Mouse (Mus musculus) CH12.LX (cell line): ENCODE data around the gene Lemd2. TPM values are rescaled to one million over a fixed set of nuclear protein-coding genes. Genes with fewer than 3 reads are reported as not detected.

Experiments used
- DNase-seq: peaks from one replicate; pipeline ENCODE4 v3.0.0-alpha.2; 2013; ENCODE audit errors: extremely low read depth
- H3K27ac ChIP-seq: 2 replicates; pipeline ENCODE4 v1.5.1; 2012; ENCODE audit warnings: low read depth, mild to moderate bottlenecking, control low read depth, moderate library complexity; ENCODE audit not compliant: insufficient read depth
- H3K27me3 ChIP-seq: replicated peaks from 2 replicates; pipeline ENCODE3; 2012; ENCODE audit warnings: inconsistent platforms
- H3K36me3 ChIP-seq, 2 experiments: replicated peaks in 1 of 2; 2 replicates each; pipeline versions ENCODE3 to v1.6.1; 2012; ENCODE audit warnings: inconsistent platforms in 1 of 2, low read length in 1 of 2, mild to moderate bottlenecking in 1 of 2, mixed read lengths in 1 of 2, moderate library complexity in 1 of 2; ENCODE audit not compliant: control insufficient read depth in 1 of 2, insufficient read depth in 1 of 2
- H3K4me1 ChIP-seq, 2 experiments: 2 replicates each; pipeline ENCODE4 v1.6.1; 2012; ENCODE audit warnings: inconsistent platforms in 1 of 2, moderate library complexity in 1 of 2; ENCODE audit not compliant: insufficient read depth in 2 of 2, control insufficient read depth in 1 of 2
- H3K4me2 ChIP-seq: 2 replicates; pipeline ENCODE4 v1.6.1; 2012; ENCODE audit warnings: low read depth, mild to moderate bottlenecking, control low read depth; ENCODE audit not compliant: poor library complexity, insufficient read depth, severe bottlenecking
- H3K4me3 ChIP-seq, 3 experiments: fragments of 150-350 bp in 1 of 3; sonication (generic) in 1 of 3; replicated peaks in 1 of 3; 2 replicates each; pipeline versions ENCODE3 to v1.5.1; 2011 to 2012; ENCODE audit warnings: low read depth in 2 of 3, low read length in 2 of 3, mild to moderate bottlenecking in 2 of 3, moderate library complexity in 2 of 3, control low read depth in 1 of 3, improper control_type of control experiment in 1 of 3, inconsistent platforms in 1 of 3, mixed read lengths in 1 of 3; ENCODE audit not compliant: poor library complexity in 1 of 3
- H3K79me2 ChIP-seq: replicated peaks from 2 replicates; pipeline ENCODE4 v1.6.1; 2012; ENCODE audit warnings: mild to moderate bottlenecking, moderate library complexity; ENCODE audit not compliant: control insufficient read depth, poor library complexity, insufficient read depth, severe bottlenecking; ENCODE audit errors: extremely low read depth
- H3K9ac ChIP-seq: 2 replicates; pipeline ENCODE4 v1.6.1; 2012; ENCODE audit warnings: low read depth, mild to moderate bottlenecking, control low read depth, moderate library complexity; ENCODE audit not compliant: insufficient read depth
- H3K9me3 ChIP-seq: replicated peaks from 2 replicates; pipeline ENCODE3; 2012; ENCODE audit warnings: low read length, inconsistent platforms, mixed read lengths
- CHD1 ChIP-seq: IDR thresholded peaks from 2 replicates; pipeline ENCODE4 v1.6.1; 2012; ENCODE audit warnings: low read depth, low read length, improper control_type of control experiment, inconsistent platforms
- E2F4 ChIP-seq: IDR thresholded peaks from 2 replicates; pipeline ENCODE4 v1.6.1; 2011; ENCODE audit warnings: low read depth, low read length, improper control_type of control experiment; ENCODE audit not compliant: insufficient replicate concordance
- ELF1 ChIP-seq: IDR thresholded peaks from 2 replicates; pipeline ENCODE4 v1.6.1; 2014; ENCODE audit warnings: low read depth, mild to moderate bottlenecking, inconsistent platforms, low read length, improper control_type of control experiment
- ETS1 ChIP-seq: conservative IDR thresholded peaks from 2 replicates; pipeline ENCODE4 v1.6.1; 2012; ENCODE audit warnings: low read depth, mild to moderate bottlenecking, inconsistent platforms, low read length, improper control_type of control experiment, moderate library complexity
- GABPA ChIP-seq: IDR thresholded peaks from 2 replicates; pipeline ENCODE4 v1.6.1; 2012; ENCODE audit warnings: low read depth, low read length, improper control_type of control experiment, inconsistent platforms; ENCODE audit not compliant: insufficient replicate concordance
- JUN ChIP-seq: IDR thresholded peaks from 2 replicates; pipeline ENCODE4 v1.6.1; 2011; ENCODE audit warnings: low read depth, mild to moderate bottlenecking, low read length, improper control_type of control experiment, moderate library complexity; ENCODE audit not compliant: insufficient read depth
- JUND ChIP-seq: conservative IDR thresholded peaks from 2 replicates; pipeline ENCODE4 v1.6.1; 2011; ENCODE audit warnings: low read depth, low read length, improper control_type of control experiment
- MAX ChIP-seq: IDR thresholded peaks from 2 replicates; pipeline ENCODE4 v1.6.1; 2011; ENCODE audit warnings: low read length, improper control_type of control experiment
- MAZ ChIP-seq: IDR thresholded peaks from 2 replicates; pipeline ENCODE4 v1.6.1; 2012; ENCODE audit warnings: low read depth, mild to moderate bottlenecking, inconsistent platforms, low read length, improper control_type of control experiment, moderate library complexity
- MEF2A ChIP-seq: IDR thresholded peaks from 2 replicates; pipeline ENCODE4 v1.6.1; 2014; ENCODE audit warnings: low read depth, mild to moderate bottlenecking, inconsistent platforms, low read length, improper control_type of control experiment, borderline replicate concordance
- MXI1 ChIP-seq: IDR thresholded peaks from 2 replicates; pipeline ENCODE4 v1.6.1; 2011; ENCODE audit warnings: mild to moderate bottlenecking, low read depth, low read length, improper control_type of control experiment
- MYC ChIP-seq: IDR thresholded peaks from 2 replicates; pipeline ENCODE4 v1.6.1; 2011; ENCODE audit warnings: low read depth, mild to moderate bottlenecking, improper control_type of control experiment, low read length
- NELFE ChIP-seq: IDR thresholded peaks from 2 replicates; pipeline ENCODE4 v1.6.1; 2011; ENCODE audit warnings: low read depth, low read length, improper control_type of control experiment
- NRF1 ChIP-seq: IDR thresholded peaks from 2 replicates; pipeline ENCODE4 v1.6.1; 2014; ENCODE audit warnings: low read depth, mild to moderate bottlenecking, inconsistent platforms, low read length, improper control_type of control experiment, moderate library complexity
- PAX5 ChIP-seq: IDR thresholded peaks from 2 replicates; pipeline ENCODE4 v1.6.1; 2012; ENCODE audit warnings: low read length, inconsistent platforms, mixed read lengths
- POLR2AphosphoS2 ChIP-seq: IDR thresholded peaks from 2 replicates; pipeline ENCODE4 v1.6.1; 2011; ENCODE audit warnings: low read depth, low read length, improper control_type of control experiment
- RCOR1 ChIP-seq: conservative IDR thresholded peaks from 2 replicates; pipeline ENCODE4 v1.6.1; 2012; ENCODE audit warnings: low read depth, mild to moderate bottlenecking, inconsistent platforms, low read length, improper control_type of control experiment
- SIN3A ChIP-seq: IDR thresholded peaks from 2 replicates; pipeline ENCODE4 v1.6.1; 2012; ENCODE audit warnings: low read length, improper control_type of control experiment, inconsistent platforms
- SMC3 ChIP-seq: IDR thresholded peaks from 2 replicates; pipeline ENCODE4 v1.6.1; 2011; ENCODE audit warnings: low read depth, low read length, improper control_type of control experiment
- TBP ChIP-seq: conservative IDR thresholded peaks from 2 replicates; pipeline ENCODE4 v1.6.1; 2011; ENCODE audit warnings: low read depth, low read length, improper control_type of control experiment
- TCF12 ChIP-seq: IDR thresholded peaks from 2 replicates; pipeline ENCODE4 v1.6.1; 2014; ENCODE audit warnings: low read depth, mild to moderate bottlenecking, inconsistent platforms, low read length, improper control_type of control experiment
- UBTF ChIP-seq: IDR thresholded peaks from 2 replicates; pipeline ENCODE4 v1.6.1; 2012; ENCODE audit warnings: low read depth, mild to moderate bottlenecking, inconsistent platforms, low read length, improper control_type of control experiment, moderate library complexity
- USF2 ChIP-seq: conservative IDR thresholded peaks from 2 replicates; pipeline ENCODE4 v1.6.1; 2011; ENCODE audit warnings: low read depth, low read length, improper control_type of control experiment
- ZKSCAN1 ChIP-seq: IDR thresholded peaks from 2 replicates; pipeline ENCODE4 v1.6.1; 2012; ENCODE audit warnings: low read depth, inconsistent platforms, low read length, improper control_type of control experiment, borderline replicate concordance
- dilution Hi-C: fragments of 300-500 bp; cut with MboI; formaldehyde crosslinking; loops from 2 replicates; pipeline ENCODE4 v1.14.3; 2020; ENCODE audit warnings: low sequenced_read_pairs; ENCODE audit not compliant: extremely low pct_unique_long_range_greater_than_20kb, extremely low pct_ligation_motif_present
- in situ Hi-C: fragments of 300-500 bp; cut with MboI; formaldehyde crosslinking; loops from 3 replicates; pipeline ENCODE4 v1.14.3; 2019; ENCODE audit warnings: low sequenced_read_pairs, low pct_ligation_motif_present, low pct_unique_long_range_greater_than_20kb, mixed read lengths
- polyA plus RNA-seq: library from polyadenylated mRNA; unstranded; fragments of >175 nt; gene quantifications from 2 replicates; pipeline ENCODE4 v1.2.1, GENCODE M21; 2012; ENCODE audit warnings: low read depth; ENCODE audit not compliant: insufficient read length
- total RNA-seq, 2 experiments: library from RNA; depleted of rRNA; stranded (reverse); fragments of 300-350 nt in 1 of 2; fragments of >200 nt in 1 of 2; gene quantifications; 2 replicates each; pipeline ENCODE4 v1.2.3; 2012 to 2014

The Lemd2 gene
- total and polyA plus RNA-seq, 3 experiments, result 15.1 to 28.8 (median 18.4) TPM

- in situ Hi-C loops, result no loop called here
Observed at GRCm38 (mm10) chr17:27244912-27245311, 40.6 kb upstream of the Lemd2 start.

GRCm38 (mm10) chr17:27242194-27243189 is 38.2 kb upstream of the Lemd2 start:
- no peak overlapping the region for H3K4me3 ChIP-seq
- in situ Hi-C loops, result no loop called here
- H3K36me3 ChIP-seq, result no peaks in the 10 kb centered on the region
- peaks cover 67% of the 10 kb centered on the region for H3K27me3 ChIP-seq
- H3K9me3 ChIP-seq, result peaks cover 15% of the 10 kb centered on the region
- no peak overlapping the region for H3K9ac ChIP-seq
- no peak overlapping the region for H3K27ac ChIP-seq
- H3K4me2 ChIP-seq, result no peak overlapping the region
- no peak for TF ChIP-seq CHD1
- no peak for TF ChIP-seq MAZ
- TF ChIP-seq NRF1, result no peak
- no peak for TF ChIP-seq JUN
- TF ChIP-seq UBTF, result no peak
- TF ChIP-seq PAX5, result no peak
- no peak for TF ChIP-seq MXI1
- TF ChIP-seq MYC, result no peak
- TF ChIP-seq TBP, result no peak
- no peak for TF ChIP-seq GABPA
- TF ChIP-seq MEF2A, result no peak
- TF ChIP-seq MAX, result no peak
- TF ChIP-seq ETS1, result no peak
- TF ChIP-seq POLR2AphosphoS2, result no peak
- DNase-seq, result no peak
- dilution Hi-C loops, result no loop called here
- no peaks in the 10 kb centered on the region for H3K79me2 ChIP-seq
- peaks cover 0 to 7% of the 10 kb centered on the region in 2 experiments; a peak in 3 of 4 replicates for H3K4me1 ChIP-seq

More at GRCm38 (mm10) chr17:27244912-27245311, 40.6 kb upstream of the Lemd2 start:
- DNase-seq, result no peak
- dilution Hi-C loops, result no loop called here
- H3K4me3 ChIP-seq, result no peak overlapping the region
- peaks cover 11% of the 10 kb centered on the region for H3K9me3 ChIP-seq
- H3K36me3 ChIP-seq, result no peaks in the 10 kb centered on the region
- no peaks in the 10 kb centered on the region for H3K79me2 ChIP-seq
- no peak overlapping the region for H3K27ac ChIP-seq
- TF ChIP-seq SMC3 (no peak), RCOR1 (no peak), ZKSCAN1 (no peak), USF2 (no peak), ELF1 (no peak), ETS1 (no peak), SIN3A (no peak), TCF12 (no peak), POLR2AphosphoS2 (no peak), CHD1 (no peak), NRF1 (no peak), JUND (no peak), JUN (no peak), NELFE (no peak), E2F4 (no peak)
- no peak overlapping the region for H3K4me2 ChIP-seq
- no peaks in the 10 kb centered on the region for H3K4me1 ChIP-seq
- no peak overlapping the region for H3K9ac ChIP-seq
- peaks cover 72% of the 10 kb centered on the region for H3K27me3 ChIP-seq
